Mouse (Mus musculus) CD4-positive, CD25-positive, alpha-beta regulatory T cell, adult 2 months (primary cell): ENCODE results near the gene Pik3r3.

Experiments
- DNase-seq: peaks from one replicate; pipeline ENCODE4 v3.0.0-alpha.2; 2012; ENCODE audit warnings: low read depth, low spot score

Pik3r3 gene

DNA sequence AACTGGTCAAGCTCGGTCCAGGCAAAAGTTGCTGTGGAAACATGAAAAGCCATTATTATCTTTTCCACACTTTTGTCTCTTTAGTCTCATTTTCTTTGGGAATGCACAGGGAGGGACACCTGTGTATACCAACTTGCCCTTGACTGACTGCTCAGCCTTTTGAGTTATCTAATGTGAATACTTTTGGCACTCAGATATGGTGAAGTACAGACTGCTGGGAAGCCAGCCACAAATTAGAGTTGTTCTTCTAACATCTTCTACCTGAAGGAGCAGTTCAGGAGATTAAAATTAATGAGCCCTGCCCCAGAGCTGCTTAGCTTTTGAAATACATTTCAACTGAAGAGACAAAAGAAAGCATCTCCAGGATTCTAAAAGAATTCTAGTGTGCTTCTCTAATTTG, 2.4 kb upstream of the Pik3r3 start:
- DNase-seq, result no peak

DNA sequence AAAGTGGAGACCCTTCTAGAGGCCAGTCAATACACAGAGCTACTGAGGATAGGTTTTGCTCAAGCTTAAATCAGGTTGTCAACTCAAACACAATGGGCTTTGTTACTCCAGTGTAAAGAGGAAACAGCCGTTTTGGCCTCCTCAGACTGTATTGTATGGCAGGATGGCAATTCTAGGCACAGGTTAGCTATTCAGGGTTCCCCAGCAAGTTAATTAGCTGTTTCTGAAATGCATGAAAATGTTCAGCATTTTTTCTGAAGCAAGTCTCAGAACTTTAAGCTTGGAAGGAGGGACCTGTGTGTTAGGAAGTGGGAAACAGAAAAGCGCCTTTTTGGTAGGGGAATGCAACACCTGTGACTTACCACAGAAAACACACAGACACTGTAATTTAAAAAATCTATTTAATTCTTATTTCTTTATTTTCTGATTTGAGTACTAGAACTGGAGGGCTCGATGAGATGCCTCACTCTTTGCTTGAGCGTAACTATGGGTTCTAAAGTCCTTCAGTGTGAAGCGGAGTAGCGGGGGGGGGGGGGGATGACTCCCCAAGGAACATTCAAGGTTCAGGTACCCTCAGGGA, 1.3 kb upstream of the Pik3r3 start:
- peak; percentile 28 for DNase-seq

DNA sequence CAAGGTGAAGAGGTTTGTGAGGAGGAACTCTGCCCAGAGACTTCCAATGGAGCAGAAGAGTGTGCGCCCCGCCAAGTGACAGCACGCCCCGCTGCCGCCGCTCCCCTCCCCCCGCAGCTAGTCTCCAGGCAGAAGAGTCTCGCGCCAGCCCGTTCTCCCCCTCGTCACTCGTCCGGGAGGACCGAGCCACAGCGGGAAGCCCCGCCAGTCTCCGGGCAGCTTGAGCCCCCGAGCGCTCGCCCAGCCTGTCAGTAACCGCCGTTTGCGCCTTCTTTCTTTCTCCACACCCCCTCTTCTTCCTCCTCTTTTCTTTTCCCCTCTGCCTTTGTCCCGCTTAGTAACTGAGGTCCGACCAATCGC, 658 bp upstream of the Pik3r3 start:
- no peak for DNase-seq

DNA sequence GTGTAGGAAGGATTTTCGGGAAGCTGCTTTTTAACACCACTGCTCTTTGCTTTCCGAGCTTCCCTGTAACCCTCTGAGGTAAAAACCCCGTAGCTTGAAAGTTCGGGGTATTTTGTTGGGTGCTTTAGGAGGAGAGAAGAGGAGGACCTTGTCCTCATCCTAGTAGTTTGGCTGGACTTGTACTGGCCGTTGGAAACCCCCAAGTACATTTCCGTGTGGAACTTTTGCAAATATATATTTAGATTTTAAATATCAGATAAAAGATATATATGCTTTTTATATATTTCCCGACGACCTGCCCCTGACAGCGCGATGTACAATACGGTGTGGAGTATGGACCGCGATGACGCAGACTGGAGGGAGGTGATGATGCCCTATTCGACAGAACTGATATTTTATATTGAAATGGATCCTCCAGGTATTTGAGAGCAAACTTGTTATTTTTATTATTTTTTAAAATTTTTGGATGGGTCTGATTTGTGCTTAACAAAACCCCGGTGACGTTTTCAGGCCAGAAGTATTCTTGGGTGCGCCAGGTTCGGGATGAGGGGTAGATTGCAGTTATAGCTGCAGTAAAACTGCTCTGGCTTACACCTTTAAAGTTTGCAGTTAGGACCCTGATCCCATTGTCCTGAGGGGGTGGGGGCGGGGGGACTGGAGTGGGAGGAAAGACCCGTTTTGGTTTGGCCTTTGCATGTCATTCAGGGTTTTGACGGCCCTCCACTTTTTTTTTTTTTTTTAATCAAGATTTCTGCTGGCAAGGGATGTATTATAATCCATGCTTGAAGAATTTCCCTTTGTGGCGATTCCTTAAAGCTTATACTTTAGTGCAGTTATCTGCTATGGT, 801 bp downstream of the Pik3r3 start:
- DNase-seq, result peak; percentile 58

DNA sequence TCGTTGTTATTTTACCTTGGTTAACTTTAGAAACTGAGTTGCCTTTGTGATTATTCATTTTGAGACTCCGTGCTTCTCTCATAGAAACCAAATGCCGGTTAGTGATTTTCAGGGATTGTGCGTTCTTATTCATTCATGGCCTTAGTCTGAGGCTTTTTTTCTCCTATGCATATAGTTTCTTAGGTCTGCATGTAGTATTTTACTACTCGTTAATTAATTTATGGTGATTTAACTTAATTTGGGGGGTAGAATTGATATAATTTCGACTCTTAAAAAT, 1.4 kb downstream of the Pik3r3 start:
- DNase-seq, result peak; percentile 11

DNA sequence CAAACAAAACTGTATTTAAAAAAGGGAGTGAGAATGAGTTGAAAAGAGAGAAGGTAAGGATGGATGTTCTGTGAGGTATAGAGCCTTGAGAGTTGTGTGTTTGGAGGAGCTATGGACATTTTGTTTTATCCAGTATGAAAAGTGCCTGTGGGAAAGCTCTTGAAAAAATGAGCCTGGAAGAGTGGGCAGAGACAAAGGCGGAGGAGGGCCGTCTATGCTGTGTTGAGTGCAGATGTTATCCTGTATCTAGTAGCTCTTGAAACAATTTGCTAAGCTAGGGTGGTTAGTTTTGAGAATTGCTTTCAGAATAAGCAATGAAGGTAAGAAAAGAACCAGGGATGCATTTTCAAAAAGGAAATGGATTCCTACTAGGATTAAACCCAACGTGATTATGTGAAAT, 22.0 kb downstream of the Pik3r3 start:
- no peak for DNase-seq

DNA sequence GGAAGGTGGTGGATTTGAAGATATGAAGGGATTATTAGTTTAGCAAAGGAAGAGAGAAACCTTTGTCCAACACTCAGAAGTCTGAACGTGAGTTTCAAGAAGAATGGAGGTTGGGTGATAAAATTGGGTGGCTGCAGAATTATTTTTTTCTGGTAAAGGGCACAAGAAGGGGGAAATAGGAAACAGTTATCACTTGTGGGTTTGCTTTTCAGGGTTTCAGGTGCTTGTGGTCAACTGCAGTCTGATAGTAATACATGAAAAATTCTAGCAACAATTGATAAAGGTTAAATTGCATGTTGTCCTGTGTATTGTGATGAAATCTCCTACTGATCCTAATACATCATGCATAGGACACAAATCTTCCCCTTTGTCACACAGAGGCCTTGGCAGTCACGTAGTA, 22.8 kb downstream of the Pik3r3 start:
- DNase-seq, result no peak

DNA sequence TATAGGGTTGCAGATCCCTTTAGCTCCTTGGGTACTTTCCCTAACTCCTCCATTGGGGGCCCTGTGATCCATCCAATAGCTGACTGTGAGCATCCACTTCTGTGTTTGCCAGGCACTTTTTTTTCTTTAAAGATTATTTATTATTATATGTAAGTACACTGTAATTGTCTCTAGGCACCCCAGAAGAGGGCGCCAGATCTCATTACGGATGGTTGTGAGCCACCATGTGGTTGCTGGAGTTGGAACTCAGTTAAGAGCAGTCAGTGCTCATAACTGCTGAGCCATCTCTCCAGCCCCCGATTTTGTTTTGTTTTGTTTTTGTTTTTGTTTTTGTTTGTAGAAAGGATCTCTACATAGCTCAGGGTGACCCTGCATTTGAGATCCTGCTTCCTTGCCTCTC, 24.5 kb downstream of the Pik3r3 start:
- DNase-seq, result peak; percentile 75

DNA sequence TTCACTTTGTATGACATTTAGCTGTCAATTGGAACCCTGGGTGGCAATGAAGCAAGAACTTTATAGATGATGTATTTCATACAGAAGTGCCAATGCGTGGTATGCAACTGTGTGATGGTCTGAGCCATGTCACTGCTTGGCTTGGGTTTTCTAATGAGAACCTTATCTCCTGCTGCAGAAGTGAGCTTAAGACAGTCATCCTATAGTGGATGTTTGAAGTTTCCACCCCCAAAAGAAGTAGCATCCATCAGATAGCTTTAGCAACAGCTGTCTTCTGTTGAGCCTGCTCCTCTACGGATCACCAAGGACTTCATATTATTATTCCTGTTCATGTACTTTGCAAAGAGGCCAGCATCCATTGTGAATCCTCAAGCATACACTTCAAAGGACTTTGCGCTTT, 28.6 kb downstream of the Pik3r3 start:
- no peak for DNase-seq

DNA sequence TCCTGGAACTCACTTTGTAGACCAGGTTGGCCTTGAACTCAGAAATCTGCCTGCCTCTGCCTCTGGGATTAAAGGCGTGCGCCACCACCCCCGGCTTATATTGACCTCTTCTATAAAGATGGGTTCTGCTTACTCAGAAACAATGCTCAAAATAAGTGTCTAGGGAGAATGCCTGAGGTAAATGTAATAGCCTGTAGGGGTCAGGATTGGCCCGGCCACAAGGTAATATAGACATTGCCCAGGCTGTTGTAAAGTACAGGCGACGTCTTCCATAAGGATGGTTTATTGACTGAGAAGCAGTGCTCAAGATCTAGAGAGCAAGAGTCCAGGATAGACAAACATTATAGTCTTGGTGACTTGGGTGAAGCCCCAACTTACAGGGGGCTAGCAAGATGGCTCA, 46.8 kb downstream of the Pik3r3 start:
- no peak for DNase-seq

DNA sequence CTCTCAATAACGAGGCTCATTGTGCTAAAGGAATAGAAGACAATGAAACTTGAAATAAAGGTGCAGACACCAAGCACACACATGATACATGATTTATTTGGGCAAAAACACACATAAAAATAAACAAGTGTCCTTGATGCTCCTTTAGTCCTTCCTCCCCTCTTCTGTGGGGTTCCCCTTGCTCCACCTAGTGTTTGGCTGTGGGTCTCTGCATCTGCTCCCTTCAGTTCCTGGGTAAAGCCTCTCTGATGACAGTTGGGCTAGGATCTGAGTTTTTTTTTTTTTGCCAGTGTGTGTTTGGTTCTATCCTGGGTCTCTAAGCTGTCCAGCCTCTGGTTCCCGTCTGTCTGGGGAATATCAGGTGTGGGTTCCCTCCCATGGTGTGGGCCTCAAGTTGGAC, 60.8 kb downstream of the Pik3r3 start:
- DNase-seq, result peak; percentile 37

DNA sequence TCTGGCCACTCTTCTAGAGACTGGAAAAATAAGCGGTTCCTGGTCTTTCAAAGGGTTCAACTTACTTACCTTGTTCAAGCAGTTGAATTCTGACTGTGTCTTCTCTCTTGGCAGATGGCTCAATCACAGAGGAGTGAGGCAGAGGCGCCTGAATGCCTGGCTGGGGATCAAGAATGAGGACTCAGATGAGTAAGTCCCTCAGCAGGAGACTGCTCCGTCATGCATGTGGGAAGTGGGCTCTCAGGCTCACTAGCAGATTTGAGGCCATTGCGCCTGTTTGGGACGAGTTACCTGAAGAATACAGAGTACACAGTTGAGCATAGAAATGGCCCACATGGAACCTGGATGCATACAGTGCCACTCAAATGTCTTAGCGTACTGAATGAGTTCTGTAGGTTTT, 70.1 kb downstream of the Pik3r3 start:
- DNase-seq, result no peak

DNA sequence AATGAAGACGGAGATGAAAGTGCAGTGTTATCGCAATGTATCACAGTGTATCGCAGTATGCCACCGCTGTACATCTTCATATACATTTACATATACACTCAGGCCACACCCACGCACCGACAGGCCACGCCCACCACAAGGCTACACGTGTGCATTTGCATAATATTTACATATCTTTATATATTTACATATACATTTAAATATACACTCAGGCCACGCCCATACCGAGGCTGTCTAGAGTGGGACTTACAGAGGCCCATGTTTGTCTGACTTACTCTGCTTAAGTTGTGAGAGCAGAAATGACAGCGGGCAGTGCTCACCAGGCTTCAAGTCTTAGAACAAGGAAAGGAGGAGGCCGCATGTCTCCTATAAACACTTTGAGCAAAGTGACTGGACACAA, 71.9 kb downstream of the Pik3r3 start:
- DNase-seq, result no peak

DNA sequence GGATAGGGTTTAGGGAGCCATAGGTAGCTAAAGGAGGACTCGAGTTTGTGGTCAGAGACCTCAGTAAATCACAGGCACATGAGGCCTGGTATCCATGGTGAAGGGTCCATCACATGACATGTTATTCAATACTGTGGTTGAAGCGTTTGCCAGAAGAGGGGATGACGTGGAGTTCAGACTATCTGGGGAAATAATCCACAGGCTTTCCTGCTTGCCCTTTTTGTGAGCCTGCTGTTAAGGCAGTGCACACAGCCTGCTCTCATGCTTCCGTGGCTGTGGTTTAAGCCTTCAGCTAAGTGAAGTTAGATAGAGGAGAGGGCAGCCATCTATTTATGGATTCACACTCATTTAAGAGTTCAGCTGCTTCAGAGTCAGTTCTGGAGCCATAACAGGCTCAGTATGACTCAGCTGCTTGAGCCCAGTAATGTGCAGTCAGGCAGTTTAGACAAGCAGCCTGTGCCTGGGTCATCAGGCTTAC, 79.5 kb downstream of the Pik3r3 start:
- no peak for DNase-seq

DNA sequence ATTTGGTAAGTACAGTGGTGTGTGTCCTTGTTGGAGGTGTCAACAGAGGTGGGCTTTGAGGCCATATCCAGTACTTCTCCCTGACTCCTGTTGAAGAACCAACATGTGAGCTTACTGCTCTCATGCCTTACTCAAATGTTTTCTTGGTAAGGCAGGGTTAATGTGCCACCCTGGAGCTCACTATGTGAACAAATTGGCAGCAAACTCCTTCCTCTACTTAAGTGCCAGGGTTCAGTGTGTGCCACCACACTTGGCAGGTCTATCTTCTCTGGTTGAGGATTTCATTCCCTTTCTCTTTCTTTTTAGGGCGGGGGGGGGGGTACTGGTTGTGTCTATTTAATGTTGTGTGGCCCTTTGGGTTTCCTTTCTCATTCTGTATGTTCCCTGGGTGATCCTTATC, 83.1 kb downstream of the Pik3r3 start:
- DNase-seq, result no peak

DNA sequence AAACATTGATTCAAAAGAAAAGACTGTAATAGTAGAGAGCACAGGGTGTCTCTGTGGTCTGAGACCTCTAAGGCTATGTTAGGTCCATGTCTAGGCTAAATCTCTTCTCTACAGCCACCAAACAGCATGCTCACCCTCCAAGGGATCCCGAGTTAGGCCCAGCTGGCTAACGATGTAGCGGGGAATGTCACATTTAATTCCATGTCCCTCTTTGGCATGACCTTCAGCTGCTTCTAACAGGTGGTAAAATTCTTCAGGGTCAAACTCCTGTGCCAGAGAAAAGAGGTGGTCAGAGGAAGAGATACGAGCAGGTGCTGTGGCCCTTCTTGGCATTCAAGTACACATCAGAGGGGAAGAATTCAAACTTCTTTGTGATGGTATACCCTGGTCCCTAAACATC, 96.2 kb downstream of the Pik3r3 start:
- DNase-seq, result no peak

DNA sequence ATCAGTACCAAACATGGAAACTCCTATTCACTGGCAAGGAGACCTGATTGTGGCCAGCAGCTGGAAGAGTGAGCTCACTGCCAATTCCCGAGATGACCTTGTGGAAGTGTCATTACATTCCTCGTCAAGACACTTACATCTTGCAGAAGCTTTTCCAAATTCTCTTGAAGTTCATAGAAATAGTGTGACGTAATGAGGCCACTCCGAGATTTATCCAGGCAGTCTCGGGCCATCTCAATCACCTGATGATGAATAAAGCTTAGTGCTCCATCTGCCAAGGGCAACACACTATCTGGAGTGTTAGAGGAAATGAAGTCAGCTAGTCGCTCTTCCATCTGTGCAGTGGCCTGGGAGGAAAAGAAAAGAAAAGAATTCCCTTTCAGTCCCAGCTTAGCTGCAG, 100.7 kb downstream of the Pik3r3 start:
- DNase-seq, result no peak

DNA sequence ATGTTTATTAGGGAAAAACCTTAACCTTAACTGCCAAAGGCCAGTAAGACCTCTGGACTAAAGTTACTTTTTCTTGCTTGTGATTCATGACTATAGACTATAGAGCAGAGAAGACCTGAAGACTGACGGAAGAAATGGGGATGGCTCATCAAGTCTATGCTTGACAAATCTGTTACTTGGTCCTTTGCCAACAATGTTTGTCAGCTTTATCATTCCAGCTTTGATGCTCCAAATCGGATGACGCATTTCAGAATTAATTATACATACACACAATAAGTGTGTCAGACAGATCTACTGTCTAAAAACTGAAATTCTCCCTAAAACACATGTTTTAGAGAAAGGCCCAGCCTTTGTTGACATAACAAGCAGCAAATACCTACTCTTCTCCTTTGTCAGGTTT, 107.8 kb downstream of the Pik3r3 start:
- no peak for DNase-seq

DNA sequence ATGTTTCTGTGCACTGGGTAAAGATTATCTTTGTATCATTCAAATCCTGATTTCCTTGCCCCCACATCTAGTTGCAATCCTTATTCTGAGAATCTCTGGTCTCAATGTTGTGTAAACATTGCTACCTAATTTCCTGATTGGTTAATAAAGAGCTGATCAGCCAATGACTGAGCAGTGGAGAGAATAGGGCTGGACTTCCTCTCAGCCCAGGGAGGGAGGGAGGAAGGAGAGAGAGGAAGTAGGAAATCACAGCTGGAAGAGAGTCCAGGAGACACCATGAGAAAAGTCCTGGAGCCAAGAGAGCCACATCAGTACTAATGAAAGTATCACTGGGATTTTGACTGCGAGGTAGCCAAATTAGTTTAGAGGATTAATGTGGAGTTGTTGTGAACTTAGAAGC, 114.9 kb downstream of the Pik3r3 start:
- DNase-seq, result no peak

DNA sequence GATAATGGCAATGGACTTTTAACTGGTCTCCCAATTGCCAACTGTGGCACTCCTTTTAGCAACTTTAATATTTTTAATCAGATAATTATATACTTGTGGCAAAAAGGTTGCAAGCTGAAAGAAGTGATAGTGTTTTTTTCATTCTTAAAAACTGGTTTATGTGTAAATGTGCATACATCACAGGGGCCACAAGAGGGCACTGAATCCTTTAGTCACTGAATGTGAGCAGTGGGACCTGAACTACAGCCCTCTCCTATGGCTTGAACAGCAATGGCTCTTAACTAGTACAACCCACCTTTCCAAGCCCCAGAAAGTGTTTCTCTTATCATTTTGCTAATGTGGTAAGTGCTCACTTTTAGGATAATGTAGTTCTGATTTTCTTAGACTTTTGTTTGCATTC, 120.7 kb downstream of the Pik3r3 start:
- DNase-seq, result peak; percentile 67

DNA sequence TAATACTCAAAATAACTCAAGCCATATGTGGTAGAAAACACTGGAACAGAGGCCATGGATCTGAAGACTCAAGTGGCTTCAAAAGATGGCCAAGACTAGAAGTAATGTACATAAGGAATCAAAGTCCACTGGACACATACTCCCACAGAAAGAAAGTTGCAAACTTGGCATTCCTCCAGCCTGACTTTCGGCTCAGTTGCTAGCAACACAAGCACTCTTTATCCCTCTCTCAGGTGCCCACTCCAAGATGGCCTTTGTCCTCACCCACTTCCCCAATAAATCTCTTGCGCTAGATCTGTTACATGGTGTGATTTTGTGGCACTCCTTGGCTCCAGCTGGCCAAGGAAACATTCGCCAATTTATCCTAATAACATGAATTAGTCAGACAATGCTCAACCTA, 131.1 kb downstream of the Pik3r3 start:
- no peak for DNase-seq
